Mouse (Mus musculus) erythroid progenitor cell, adult 5-6 weeks (primary cell): ENCODE data around the gene Vps13c. TPM values are rescaled to one million over a fixed set of nuclear protein-coding genes. Genes with fewer than 3 reads are reported as not detected.
A peak's percentile ranks its signal among the peaks of the same experiment; 100 is the strongest.

Experiments
- ATAC-seq: replicated peaks from 2 replicates; pipeline ENCODE4 v1.8.0; 2016; ENCODE audit warnings: moderate number of reproducible peaks, mild to moderate bottlenecking, moderate TSS enrichment, inconsistent platforms; ENCODE audit not compliant: poor library complexity, low FRiP score, severe bottlenecking
- total RNA-seq, 2 experiments: library from RNA; stranded (forward) in 1 of 2; stranded (reverse) in 1 of 2; fragments of 150-400 nt in 1 of 2; fragments of 186-747, 209-891 nt in 1 of 2; gene quantifications; 2 replicates each; pipeline versions ENCODE4 v1.2.3 to v1.2.4; 2015 to 2017; ENCODE audit warnings: low replicate concordance in 2 of 2

The Vps13c gene
- total RNA-seq, 2 experiments from 2014 or later, result 6.1 to 13.8 TPM

- ATAC-seq, result no peak
Measured at GRCm38 (mm10) chr9:67830411-67831358, 9.5 kb upstream of the Vps13c start.

- no peak for ATAC-seq
Measured at GRCm38 (mm10) chr9:67831359-67832045, 8.7 kb upstream of the Vps13c start.

DNA sequence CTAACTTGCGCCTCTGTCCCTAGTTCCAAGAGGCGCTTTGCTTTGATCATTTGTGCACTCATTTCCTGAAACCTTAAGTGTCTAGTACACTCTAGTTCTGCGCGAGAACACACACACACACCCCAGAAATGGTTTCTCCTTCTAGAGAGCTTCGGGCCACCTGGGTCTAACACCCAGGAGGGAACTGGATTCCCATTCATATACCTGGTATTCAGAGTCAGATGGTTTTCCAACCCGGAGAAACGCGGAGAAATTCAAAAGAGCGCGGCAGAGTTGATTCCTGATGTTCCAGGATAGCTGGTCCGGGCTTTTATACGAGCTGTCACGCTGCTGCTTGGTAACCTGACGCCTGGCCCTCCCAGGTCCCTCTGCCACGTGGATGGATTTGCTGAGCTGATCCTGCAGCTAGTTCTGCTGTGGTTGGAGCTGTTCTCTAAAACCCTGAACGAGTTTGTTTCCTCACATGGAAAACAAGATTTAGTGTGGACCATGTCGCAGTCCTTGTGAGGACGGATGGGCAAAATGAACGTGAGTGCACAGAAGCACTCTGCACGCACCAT, 8.1 kb upstream of the Vps13c start, which contains the start of gene C2cd4a:
Gene C2cd4a, minus strand, starts transcription at position 285 of the 560 bp plus-strand sequence.
- no peak for ATAC-seq

DNA sequence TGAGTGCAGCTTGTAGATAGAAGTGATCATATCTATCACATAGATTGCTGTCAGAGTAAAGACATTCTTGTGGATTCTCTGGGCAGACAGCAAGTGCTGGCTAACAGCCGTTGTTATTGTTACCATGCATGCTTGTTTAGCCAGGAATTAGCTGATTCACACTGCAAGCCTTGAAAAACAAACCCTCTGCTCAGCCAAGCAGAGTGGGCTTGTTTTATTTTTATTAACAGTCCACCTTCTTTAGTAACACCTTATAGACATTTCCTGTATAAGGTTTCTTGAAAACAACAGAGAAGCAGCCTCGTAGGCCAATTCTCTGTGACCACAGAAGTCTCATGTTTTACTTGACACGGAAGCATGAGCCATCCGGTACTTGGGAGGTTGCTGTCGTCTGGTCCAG, 5.7 kb upstream of the Vps13c start:
- no peak for ATAC-seq

DNA sequence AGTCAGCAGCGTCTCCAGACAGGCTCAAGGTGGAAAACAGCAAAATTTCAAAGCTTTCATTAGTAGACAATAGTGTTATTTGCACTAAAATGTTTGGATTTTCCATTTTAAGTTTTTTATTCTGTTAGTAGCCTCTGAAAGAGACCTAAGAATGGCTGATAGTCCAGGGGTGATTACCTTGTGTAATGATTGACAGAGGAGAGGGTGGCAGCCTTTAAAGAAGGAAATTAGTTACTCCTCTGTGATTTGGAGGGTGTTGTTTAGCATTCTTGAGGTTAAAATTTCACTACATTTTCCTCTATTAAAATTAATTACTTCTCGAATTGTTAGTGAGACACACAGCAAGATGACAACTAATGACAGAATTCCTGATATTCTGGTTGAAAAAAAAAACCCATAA, 2.9 kb upstream of the Vps13c start:
- ATAC-seq, result no peak

DNA sequence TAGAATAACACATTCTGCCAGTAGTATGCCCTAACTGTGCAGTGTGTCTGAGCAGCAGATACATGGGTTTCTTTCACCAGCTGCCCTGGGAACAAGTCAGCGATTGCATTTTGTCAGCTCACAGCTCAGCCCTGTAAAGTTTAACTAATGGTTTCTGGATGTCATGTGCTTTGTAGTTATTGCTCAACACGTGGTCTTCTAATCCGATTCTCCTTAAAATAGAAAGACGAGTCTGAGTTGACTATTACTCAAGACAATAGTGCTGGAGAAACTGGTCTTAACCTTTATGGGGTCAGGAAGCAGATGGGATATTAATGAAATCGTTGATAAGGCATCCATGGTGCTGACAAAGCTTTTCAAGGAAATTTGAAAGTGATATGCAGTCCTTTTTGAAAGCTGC, 2.6 kb downstream of the Vps13c start:
- no peak for ATAC-seq

GRCm38 (mm10) chr9:67845012-67845411, 4.8 kb downstream of the Vps13c start:
- no peak for ATAC-seq

- ATAC-seq, result no peak
Measured at GRCm38 (mm10) chr9:67845648-67846047, 5.5 kb downstream of the Vps13c start.

GRCm38 (mm10) chr9:67846089-67846488, 5.9 kb downstream of the Vps13c start:
- ATAC-seq, result no peak

DNA sequence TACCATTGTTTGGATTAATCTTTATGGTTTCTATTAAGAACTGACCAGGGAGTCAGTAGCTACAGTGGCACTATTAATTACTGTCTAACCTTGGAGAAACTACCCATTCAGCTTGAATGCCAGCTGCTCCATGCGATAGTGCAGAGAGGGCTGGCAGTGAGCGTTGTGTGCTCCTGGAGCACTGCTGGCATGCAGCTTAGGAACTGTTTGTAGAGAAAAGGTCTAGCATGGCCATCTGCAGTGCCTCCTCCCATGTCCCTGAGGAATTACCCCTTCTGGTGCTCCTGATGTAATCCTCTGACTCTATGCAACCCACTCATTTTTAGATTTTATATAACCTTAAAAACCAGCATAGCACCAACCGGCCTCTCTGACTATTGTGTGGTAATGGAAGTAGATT, 7.4 kb downstream of the Vps13c start:
- ATAC-seq, result no peak

DNA sequence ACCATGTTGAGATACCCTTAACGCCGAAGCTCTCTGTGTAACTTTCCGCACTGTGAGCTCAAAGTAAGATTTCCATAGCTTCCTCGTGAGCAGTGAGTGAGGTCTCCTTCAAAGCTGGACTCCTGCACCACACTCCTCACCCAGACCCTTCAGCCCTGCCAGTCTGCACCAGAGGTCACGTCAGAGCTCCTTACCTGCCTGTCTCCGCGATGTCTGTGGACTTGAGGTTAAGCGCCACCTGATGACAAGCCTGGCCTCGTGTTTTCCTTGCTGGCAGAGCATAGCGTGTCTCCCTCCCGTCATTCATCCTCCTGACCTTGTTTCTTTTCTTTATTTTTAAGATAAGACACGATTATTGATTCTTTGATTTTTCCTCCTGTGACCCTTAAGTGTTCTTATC, 9.2 kb downstream of the Vps13c start:
- ATAC-seq, result no peak

DNA sequence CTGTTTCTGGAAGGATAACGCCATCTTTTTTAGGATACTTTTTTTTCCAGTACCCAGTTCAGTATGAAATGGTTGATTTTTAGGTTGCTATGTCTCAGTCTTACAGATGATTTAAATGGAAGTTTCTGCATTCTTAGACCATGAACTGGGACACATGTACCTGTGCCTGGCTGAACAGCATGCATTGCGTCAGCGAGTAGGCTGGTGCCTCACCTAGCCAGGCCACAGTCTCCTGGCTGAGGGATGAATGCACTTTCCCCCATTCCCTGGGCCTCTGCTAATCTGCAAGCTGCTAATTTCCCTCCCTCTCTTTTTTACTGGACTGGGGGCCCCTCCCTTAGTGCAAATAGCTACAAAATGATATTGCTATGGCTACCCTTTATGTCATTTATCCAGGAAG, 9.7 kb downstream of the Vps13c start:
- ATAC-seq, result no peak

GRCm38 (mm10) chr9:67851150-67851549, 11.0 kb downstream of the Vps13c start:
- ATAC-seq, result no peak

DNA sequence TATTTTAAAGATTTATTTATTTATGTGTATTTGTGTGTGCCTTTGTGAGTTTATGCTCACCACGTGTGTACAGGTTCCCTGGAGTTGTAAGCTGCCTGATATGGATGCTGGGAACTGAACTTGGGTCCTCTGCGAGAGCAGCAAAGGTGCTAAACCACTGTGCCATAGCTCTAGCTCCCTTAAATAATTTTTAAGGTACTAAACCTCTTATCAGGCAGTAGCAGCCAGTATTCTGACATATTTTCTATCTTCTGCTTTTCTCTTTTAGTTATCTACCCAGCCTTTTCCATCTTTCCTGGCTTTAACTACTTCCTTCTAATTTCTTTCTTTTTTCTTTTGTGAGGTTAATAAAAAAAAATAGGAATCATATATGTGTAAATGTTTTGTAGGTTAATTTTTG, 20.1 kb downstream of the Vps13c start:
- ATAC-seq, result no peak

- ATAC-seq, result peak; percentile 60; the same call in 1 of the 2 replicates
Measured at GRCm38 (mm10) chr9:67863332-67863731, 23.1 kb downstream of the Vps13c start.

DNA sequence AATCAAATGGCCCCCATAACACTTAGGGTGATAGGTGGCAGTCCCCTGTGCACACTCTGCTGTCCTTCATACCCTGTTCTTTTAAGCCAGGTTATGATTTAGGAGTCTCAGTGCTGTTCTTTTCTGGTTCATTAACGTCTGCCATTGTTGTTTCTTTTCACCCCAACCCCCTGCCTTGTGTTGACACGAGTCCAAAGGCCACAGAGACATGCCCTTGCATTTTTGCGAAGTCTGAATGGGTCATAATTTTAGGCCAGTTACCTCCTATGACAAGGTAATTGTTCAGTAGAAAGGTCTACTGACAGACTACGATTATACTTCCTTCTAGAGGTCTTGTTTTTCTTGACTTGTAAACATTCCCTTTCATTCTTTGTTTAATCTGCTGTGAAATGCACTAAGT, 23.8 kb downstream of the Vps13c start:
- ATAC-seq, result no peak

- ATAC-seq, result no peak
Measured at GRCm38 (mm10) chr9:67865411-67865810, 25.2 kb downstream of the Vps13c start.

- no peak for ATAC-seq
Measured at GRCm38 (mm10) chr9:67867411-67867810, 27.2 kb downstream of the Vps13c start.

GRCm38 (mm10) chr9:67869691-67870450, 29.7 kb downstream of the Vps13c start:
- ATAC-seq, result peak; percentile 73
